Mouse (Mus musculus) lung, postnatal 0 days (tissue): ENCODE measurements around the gene Med12l. TPM values are rescaled to one million over a fixed set of nuclear protein-coding genes. Genes with fewer than 3 reads are reported as not detected.

Experiments used
- ATAC-seq: fragments of 200-750 bp; cut with Nextera tagmentation; 2 replicates; pipeline ENCODE4 v1.8.0; 2017; ENCODE audit warnings: moderate library complexity
- DNase-seq: peaks from one replicate; pipeline ENCODE4 v3.0.0-alpha.2; 2016; ENCODE audit warnings: low spot score
- H3K27ac ChIP-seq: fragments of 300-500 bp; sonication (generic); 2 replicates; pipeline ENCODE4 v1.5.1; 2014; ENCODE audit warnings: antibody characterized with exemption, mild to moderate bottlenecking, low read length, mixed read lengths
- H3K27me3 ChIP-seq: fragments of 300-500 bp; sonication (generic); replicated peaks from 2 replicates; pipeline ENCODE4 v1.6.1; 2014; ENCODE audit warnings: low read length, mixed read lengths; ENCODE audit not compliant: insufficient read depth
- H3K36me3 ChIP-seq: fragments of 300-500 bp; sonication (generic); 2 replicates; pipeline ENCODE4 v1.6.1; 2014; ENCODE audit warnings: low read length, mixed read lengths; ENCODE audit not compliant: insufficient read depth
- H3K4me1 ChIP-seq: fragments of 300-500 bp; sonication (generic); 2 replicates; pipeline ENCODE4 v1.6.1; 2014; ENCODE audit warnings: antibody characterized with exemption, low read depth, low read length, mixed read lengths; ENCODE audit not compliant: insufficient read depth
- H3K4me2 ChIP-seq: fragments of 300-500 bp; sonication (generic); replicated peaks from 2 replicates; pipeline ENCODE4 v1.6.1; 2014; ENCODE audit warnings: low read depth, mild to moderate bottlenecking, low read length, moderate library complexity, mixed read lengths
- H3K4me3 ChIP-seq: fragments of 300-500 bp; sonication (generic); 2 replicates; pipeline ENCODE4 v1.5.1; 2014; ENCODE audit warnings: low read depth, low read length
- H3K9ac ChIP-seq: fragments of 300-500 bp; sonication (generic); replicated peaks from 2 replicates; pipeline ENCODE4 v1.6.1; 2014; ENCODE audit warnings: low read depth, mild to moderate bottlenecking
- H3K9me3 ChIP-seq: fragments of 300-500 bp; sonication (generic); 2 replicates; pipeline ENCODE4 v1.6.1; 2016; ENCODE audit warnings: low read length, mixed read lengths
- CTCF ChIP-seq: IDR thresholded peaks from 2 replicates; pipeline ENCODE4 v1.5.1; 2016; ENCODE audit warnings: antibody characterized with exemption, mild to moderate bottlenecking
- EP300 ChIP-seq: IDR thresholded peaks from 2 replicates; pipeline ENCODE4 v1.6.1; 2016; ENCODE audit warnings: antibody characterized with exemption, mild to moderate bottlenecking, control low read depth
- WGBS: fragments of 180-500 bp; shearing (Covaris S2); extraction: QIAGEN DNeasy Blood & Tissue Kit; methylation state at CpG from one replicate; pipeline ENCODE4 v1.1.7; 2014; 5-methylcytosine and 5-hydroxymethylcytosine counted together
- polyA plus RNA-seq: library from polyadenylated mRNA; unstranded; fragments of >200 nt; fragmentation: Nextera tagmentation; extraction: Ambion mirVana; gene quantifications from 2 replicates; pipeline ENCODE4 v1.2.1, GENCODE M21; 2015

Gene Med12l
- polyA plus RNA-seq, 1 experiment from 2014 or later: 0.27 TPM

- H3K27me3 ChIP-seq: no peaks in the 10 kb centered on the region
- no peaks in the 10 kb centered on the region for H3K9me3 ChIP-seq
- H3K27ac ChIP-seq: no peak overlapping the region
- WGBS: 49% methylated on average over 5 of the region's 5 CpGs
- H3K9ac ChIP-seq: no peak overlapping the region
- ATAC-seq (no peak), DNase-seq (peak; percentile 6)
- no peaks in the 10 kb centered on the region for H3K36me3 ChIP-seq
- TF ChIP-seq CTCF (no peak), EP300 (no peak)
- no peak overlapping the region for H3K4me2 ChIP-seq
- no peaks in the 10 kb centered on the region; the same call in 1 of the 2 replicates for H3K4me1 ChIP-seq
- H3K4me3 ChIP-seq: no peak overlapping the region
Measured at GRCm38 (mm10) chr3:59234878-59235277, 229.3 kb downstream of the Med12l start.

DNA sequence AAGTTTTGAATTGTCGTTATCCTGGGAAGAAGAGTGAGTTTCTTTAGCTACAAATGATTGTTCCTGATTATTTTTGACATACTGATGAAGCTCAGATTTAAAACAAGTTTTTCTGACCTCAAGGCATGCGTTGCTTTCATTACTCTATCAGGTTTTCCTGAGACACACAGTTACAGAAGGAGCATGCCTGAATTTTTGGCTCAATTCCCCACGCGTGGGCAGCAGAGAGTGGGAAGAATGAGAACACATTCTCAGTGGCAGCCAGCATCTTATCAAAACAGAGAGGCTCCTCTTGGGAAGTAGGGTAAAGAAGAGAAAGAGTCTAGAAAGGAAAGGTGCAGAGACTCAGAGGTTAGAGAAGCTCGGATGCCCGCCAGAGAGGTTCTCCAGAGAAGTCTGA lies 237.8 kb downstream of the Med12l start:
- H3K27ac ChIP-seq: no peak overlapping the region
- no peaks in the 10 kb centered on the region for H3K36me3 ChIP-seq
- no peak overlapping the region for H3K4me2 ChIP-seq
- DNase-seq (no peak), ATAC-seq (no peak)
- no peaks in the 10 kb centered on the region for H3K27me3 ChIP-seq
- no peaks in the 10 kb centered on the region for H3K4me1 ChIP-seq
- no peak overlapping the region for H3K9ac ChIP-seq
- WGBS: 65% methylated on average over 6 of the region's 6 CpGs
- H3K4me3 ChIP-seq: no peak overlapping the region
- TF ChIP-seq EP300 (no peak), CTCF (no peak)
- H3K9me3 ChIP-seq: no peaks in the 10 kb centered on the region

GRCm38 (mm10) chr3:59248031-59248430 lies 242.4 kb downstream of the Med12l start:
- no peak overlapping the region for H3K4me2 ChIP-seq
- no peaks in the 10 kb centered on the region for H3K4me1 ChIP-seq
- H3K27me3 ChIP-seq: no peaks in the 10 kb centered on the region
- TF ChIP-seq CTCF (no peak), EP300 (no peak)
- no peak overlapping the region for H3K4me3 ChIP-seq
- no peaks in the 10 kb centered on the region for H3K36me3 ChIP-seq
- no peak for DNase-seq
- no peak for ATAC-seq
- WGBS: 66% methylated on average over 6 of the region's 6 CpGs
- no peaks in the 10 kb centered on the region for H3K9me3 ChIP-seq
- H3K27ac ChIP-seq: no peak overlapping the region
- no peak overlapping the region for H3K9ac ChIP-seq

GRCm38 (mm10) chr3:59250454-59250853 lies 244.8 kb downstream of the Med12l start:
- H3K27ac ChIP-seq: no peak overlapping the region
- no peak overlapping the region for H3K4me3 ChIP-seq
- no peaks in the 10 kb centered on the region for H3K9me3 ChIP-seq
- DNase-seq (no peak), ATAC-seq (no peak)
- H3K4me2 ChIP-seq: no peak overlapping the region
- TF ChIP-seq EP300 (no peak), CTCF (no peak)
- H3K36me3 ChIP-seq: no peaks in the 10 kb centered on the region
- WGBS: 93% methylated on average over 1 of the region's 1 CpGs
- H3K9ac ChIP-seq: no peak overlapping the region
- no peaks in the 10 kb centered on the region for H3K27me3 ChIP-seq
- no peaks in the 10 kb centered on the region for H3K4me1 ChIP-seq

GRCm38 (mm10) chr3:59257740-59258664 lies 252.4 kb downstream of the Med12l start:
- WGBS: 75% methylated on average over 20 of the region's 20 CpGs
- DNase-seq: no peak
- H3K36me3 ChIP-seq: no peaks in the 10 kb centered on the region
- H3K9ac ChIP-seq: no peak overlapping the region
- no peak for ATAC-seq
- TF ChIP-seq CTCF (no peak), EP300 (no peak)
- H3K4me3 ChIP-seq: no peak overlapping the region
- H3K27me3 ChIP-seq: no peaks in the 10 kb centered on the region
- H3K4me2 ChIP-seq: no peak overlapping the region
- H3K4me1 ChIP-seq: no peaks in the 10 kb centered on the region
- no peaks in the 10 kb centered on the region for H3K9me3 ChIP-seq
- H3K27ac ChIP-seq: no peak overlapping the region

GRCm38 (mm10) chr3:59260745-59261144 lies 255.1 kb downstream of the Med12l start:
- no peak for ATAC-seq
- no peaks in the 10 kb centered on the region for H3K36me3 ChIP-seq
- H3K27me3 ChIP-seq: no peaks in the 10 kb centered on the region
- no peak overlapping the region for H3K4me3 ChIP-seq
- no peak overlapping the region for H3K27ac ChIP-seq
- no peaks in the 10 kb centered on the region for H3K9me3 ChIP-seq
- 49% methylated on average over 5 of the region's 5 CpGs for WGBS
- H3K4me1 ChIP-seq: no peaks in the 10 kb centered on the region
- H3K9ac ChIP-seq: no peak overlapping the region
- no peak overlapping the region for H3K4me2 ChIP-seq
- TF ChIP-seq CTCF (no peak), EP300 (no peak)
- DNase-seq: peak; percentile 26
